In the genomic region with DNA sequence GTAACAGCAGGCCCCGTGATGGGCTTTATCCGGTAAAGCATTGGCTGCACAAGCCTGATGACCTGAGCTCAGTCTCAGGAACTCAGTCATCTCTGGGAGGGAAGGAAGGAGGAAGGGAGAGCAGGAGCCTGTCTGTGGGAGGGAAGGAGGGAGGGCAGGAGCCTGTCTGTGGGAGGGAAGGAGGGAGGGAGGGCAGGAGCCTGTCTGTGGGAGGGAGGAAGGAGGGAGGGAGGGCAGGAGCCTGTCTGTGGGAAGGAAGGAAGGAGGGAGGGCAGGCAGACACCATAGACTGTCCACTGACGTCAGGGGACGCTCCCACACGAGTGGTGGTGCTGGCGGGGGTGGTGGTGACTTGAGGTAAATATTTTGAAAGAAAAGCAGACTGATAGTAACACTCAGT, we compare ENCODE assay signal across 9 mouse cellular contexts. TPM values are rescaled to one million over a fixed set of nuclear protein-coding genes. Genes with fewer than 3 reads are reported as not detected.
DNase-seq lines count a peak whose midpoint lies in the region; ATAC-seq and TF ChIP-seq lines count a peak whose summit lies in the region.
"Had no signal": no experiment of that assay in that cellular context is flagged by ENCODE, and none has a peak within 500 bp of the region (broad histone marks: within the 10 kb centered on the region; RNA-seq: fewer than 3 reads in every experiment).

No protein-coding gene starts in this region.

- H3K36me3 ChIP-seq in midbrain, embryonic 11.5 days (ENCODE audit: control insufficient read depth, insufficient read depth, low read length): peaks cover 17% of the 10 kb centered on the region
- peaks cover 44% of the 10 kb centered on the region for H3K36me3 ChIP-seq in midbrain, embryonic 13.5 days
- H3K36me3 ChIP-seq in liver, embryonic 11.5 days (ENCODE audit: control insufficient read depth, insufficient read depth, low read length): peaks cover 55% of the 10 kb centered on the region
- H3K36me3 ChIP-seq in stomach, postnatal 0 days (ENCODE audit: control insufficient read depth, insufficient read depth, low read length): peaks cover 6% of the 10 kb centered on the region; the same call in 1 of the 2 replicates

- no peak overlapping the region for H3K4me3 ChIP-seq in midbrain, embryonic 11.5 days (ENCODE audit: low read depth, low read length)
- no peak overlapping the region for H3K4me3 ChIP-seq in midbrain, embryonic 13.5 days (replicated peaks)
- H3K4me3 ChIP-seq in liver, embryonic 11.5 days (ENCODE audit: low read depth, low read length): no peak overlapping the region
- no peak overlapping the region for H3K4me3 ChIP-seq in stomach, postnatal 0 days (ENCODE audit: low read depth, low read length)
- H3K4me3 ChIP-seq: neural tube, embryonic 13.5 days had no signal

- H3K9me3 ChIP-seq in midbrain, embryonic 11.5 days (ENCODE audit: control insufficient read depth, low read length): no peaks in the 10 kb centered on the region
- H3K9me3 ChIP-seq in midbrain, embryonic 13.5 days: no peaks in the 10 kb centered on the region
- no peaks in the 10 kb centered on the region for H3K9me3 ChIP-seq in liver, embryonic 11.5 days (ENCODE audit: control insufficient read depth, low read length)
- H3K9me3 ChIP-seq in stomach, postnatal 0 days (ENCODE audit: control insufficient read depth, low read length): no peaks in the 10 kb centered on the region
- H3K9me3 ChIP-seq: neural tube, embryonic 13.5 days had no signal

- H3K27ac ChIP-seq in midbrain, embryonic 11.5 days (ENCODE audit: low read depth, low read length): no peak overlapping the region
- H3K27ac ChIP-seq in midbrain, embryonic 13.5 days: no peak overlapping the region
- H3K27ac ChIP-seq in liver, embryonic 11.5 days (ENCODE audit: low read depth, low read length): no peak overlapping the region
- H3K27ac ChIP-seq in stomach, postnatal 0 days (replicated peaks): no peak overlapping the region
- H3K27ac ChIP-seq: neural tube, embryonic 13.5 days had no signal

- peak; percentile 84 for ATAC-seq in cerebellum, adult (ENCODE audit: insufficient number of reproducible peaks, low FRiP score, low TSS enrichment)
- ATAC-seq in midbrain, embryonic 11.5 days (ENCODE audit: low FRiP score): peak; percentile 82; the same call in 1 of the 2 replicates
- ATAC-seq in midbrain, embryonic 13.5 days: no peak
- ATAC-seq in liver, embryonic 11.5 days (replicated peaks; ENCODE audit: low FRiP score): peak; percentile 85
- peak; percentile 82; the same call in 1 of the 2 replicates for ATAC-seq in stomach, postnatal 0 days (ENCODE audit: low FRiP score, low TSS enrichment)

- H3K4me2 ChIP-seq in midbrain, embryonic 11.5 days: no peak overlapping the region
- H3K4me2 ChIP-seq in midbrain, embryonic 13.5 days (replicated peaks): no peak overlapping the region
- H3K4me2 ChIP-seq in liver, embryonic 11.5 days: no peak overlapping the region
- H3K4me2 ChIP-seq in stomach, postnatal 0 days (replicated peaks; ENCODE audit: low read depth): no peak overlapping the region
- H3K4me2 ChIP-seq: neural tube, embryonic 13.5 days had no signal

- no peak overlapping the region for H3K9ac ChIP-seq in midbrain, embryonic 11.5 days (ENCODE audit: low read length)
- no peak overlapping the region for H3K9ac ChIP-seq in midbrain, embryonic 13.5 days (replicated peaks)
- no peak overlapping the region for H3K9ac ChIP-seq in liver, embryonic 11.5 days (ENCODE audit: low read depth, low read length)
- H3K9ac ChIP-seq in stomach, postnatal 0 days (ENCODE audit: low read length): no peak overlapping the region
- H3K9ac ChIP-seq: neural tube, embryonic 13.5 days had no signal

- no peaks in the 10 kb centered on the region for H3K4me1 ChIP-seq in midbrain, embryonic 11.5 days (ENCODE audit: control insufficient read depth, insufficient read depth, low read length)
- no peaks in the 10 kb centered on the region for H3K4me1 ChIP-seq in midbrain, embryonic 13.5 days (replicated peaks)
- H3K4me1 ChIP-seq in liver, embryonic 11.5 days (replicated peaks; ENCODE audit: control insufficient read depth, insufficient read depth, low read length): no peaks in the 10 kb centered on the region
- H3K4me1 ChIP-seq in stomach, postnatal 0 days (replicated peaks; ENCODE audit: control insufficient read depth, insufficient read depth): no peaks in the 10 kb centered on the region
- H3K4me1 ChIP-seq: neural tube, embryonic 13.5 days had no signal

- no peak for DNase-seq in cerebellum, adult 9-10 months
- no peak for DNase-seq in midbrain, embryonic 11.5 days (ENCODE audit: low spot score, missing footprints)
- no peak for DNase-seq in liver, embryonic 11.5 days (ENCODE audit: low spot score)
- peak; percentile 33 for DNase-seq in stomach, postnatal 0 days (ENCODE audit: low spot score)
- DNase-seq in thymus, postnatal 10 days (ENCODE audit: low spot score in 2 of 2): no peak
- no peak for DNase-seq in right cerebral cortex, adult 18-20 months

- WGBS in midbrain, embryonic 11.5 days: 87% methylated on average over 6 of the region's 6 CpGs
- 83% methylated on average over 6 of the region's 6 CpGs for WGBS in midbrain, embryonic 13.5 days
- 74% methylated on average over 6 of the region's 6 CpGs for WGBS in liver, embryonic 11.5 days
- 67% methylated on average over 6 of the region's 6 CpGs for WGBS in stomach, postnatal 0 days

- TF ChIP-seq EP300 in stomach, postnatal 0 days (optimal IDR thresholded peaks at IDR 0.05): no peak

- no peak for TF ChIP-seq CTCF in stomach, postnatal 0 days (IDR thresholded peaks at IDR 0.05; ENCODE audit: low read depth)

- no peaks in the 10 kb centered on the region for H3K27me3 ChIP-seq in midbrain, embryonic 11.5 days (ENCODE audit: control insufficient read depth, insufficient read depth, low read length)
- no peaks in the 10 kb centered on the region for H3K27me3 ChIP-seq in midbrain, embryonic 13.5 days
- H3K27me3 ChIP-seq in liver, embryonic 11.5 days (replicated peaks; ENCODE audit: control insufficient read depth, insufficient read depth, low read length): no peaks in the 10 kb centered on the region
- H3K27me3 ChIP-seq in stomach, postnatal 0 days (ENCODE audit: control insufficient read depth, insufficient read depth, low read length): no peaks in the 10 kb centered on the region
- H3K27me3 ChIP-seq: neural tube, embryonic 13.5 days had no signal

RNA-seq across cellular contexts. Expression of a gene that starts 31.9 kb away (rescaled TPM):
- 5.7 and 6.4 TPM in 2 replicates for polyA plus RNA-seq in midbrain, embryonic 11.5 days (2014; fragmentation: Nextera tagmentation; extraction: Ambion mirVana)
- 4.3 TPM in 2 replicates for polyA plus RNA-seq in midbrain, embryonic 13.5 days (2015; fragmentation: Nextera tagmentation; extraction: Ambion mirVana)
- polyA plus RNA-seq in liver, embryonic 11.5 days (2014; fragmentation: Nextera tagmentation; extraction: Ambion mirVana): 1.3 and 1.7 TPM in 2 replicates
- polyA plus RNA-seq in stomach, postnatal 0 days (2015; fragmentation: Nextera tagmentation; extraction: Ambion mirVana): 2.4 TPM in 2 replicates

RNA-seq across cellular contexts. Expression of a gene that starts 36.8 kb away (rescaled TPM):
- 45.9 and 48.9 TPM in 2 replicates for polyA plus RNA-seq in midbrain, embryonic 11.5 days (2014; fragmentation: Nextera tagmentation; extraction: Ambion mirVana)
- 14.9 TPM in 2 replicates for polyA plus RNA-seq in midbrain, embryonic 13.5 days (2015; fragmentation: Nextera tagmentation; extraction: Ambion mirVana)
- 30.7 and 34.6 TPM in 2 replicates for polyA plus RNA-seq in liver, embryonic 11.5 days (2014; fragmentation: Nextera tagmentation; extraction: Ambion mirVana)
- 3.9 and 4.8 TPM in 2 replicates for polyA plus RNA-seq in stomach, postnatal 0 days (2015; fragmentation: Nextera tagmentation; extraction: Ambion mirVana)

RNA-seq across cellular contexts. Expression of a gene that starts 58.4 kb away (rescaled TPM):
- 1.3 and 1.9 TPM in 2 replicates for polyA plus RNA-seq in midbrain, embryonic 11.5 days (2014; fragmentation: Nextera tagmentation; extraction: Ambion mirVana)
- polyA plus RNA-seq in midbrain, embryonic 13.5 days (2015; fragmentation: Nextera tagmentation; extraction: Ambion mirVana): 0.39 and 1.1 TPM in 2 replicates
- polyA plus RNA-seq in liver, embryonic 11.5 days (2014; fragmentation: Nextera tagmentation; extraction: Ambion mirVana): 0.62 and 1.0 TPM in 2 replicates
- 6.0 and 6.9 TPM in 2 replicates for polyA plus RNA-seq in stomach, postnatal 0 days (2015; fragmentation: Nextera tagmentation; extraction: Ambion mirVana)
